Mouse (Mus musculus) lung, embryonic 14.5 days (tissue): ENCODE results near the gene Nmt1. TPM values are rescaled to one million over a fixed set of nuclear protein-coding genes. Genes with fewer than 3 reads are reported as not detected.
A peak's percentile ranks its signal among the peaks of the same experiment; 100 is the strongest.

Experiments
- ATAC-seq: fragments of 200-750 bp; cut with Nextera tagmentation; 2 replicates; pipeline ENCODE4 v1.8.0; 2017; ENCODE audit warnings: mild to moderate bottlenecking, moderate TSS enrichment, moderate library complexity; ENCODE audit not compliant: insufficient read depth
- DNase-seq: peaks from one replicate; pipeline ENCODE4 v3.0.0-alpha.2; 2015
- H3K27ac ChIP-seq: fragments of 300-500 bp; sonication (generic); 2 replicates; pipeline ENCODE4 v1.5.1; 2014; ENCODE audit warnings: low read depth, mild to moderate bottlenecking, moderate library complexity
- H3K27me3 ChIP-seq: fragments of 300-500 bp; sonication (generic); 2 replicates; pipeline ENCODE4 v1.6.1; 2014; ENCODE audit warnings: low read length, control low read depth; ENCODE audit not compliant: insufficient read depth
- H3K36me3 ChIP-seq: fragments of 300-500 bp; sonication (generic); 2 replicates; pipeline ENCODE4 v1.6.1; 2014; ENCODE audit warnings: control low read depth; ENCODE audit not compliant: insufficient read depth
- H3K4me1 ChIP-seq: fragments of 300-500 bp; sonication (generic); 2 replicates; pipeline ENCODE4 v1.6.1; 2014; ENCODE audit warnings: antibody characterized with exemption, control low read depth; ENCODE audit not compliant: insufficient read depth
- H3K4me2 ChIP-seq: fragments of 300-500 bp; sonication (generic); 2 replicates; pipeline ENCODE4 v1.6.1; 2014; ENCODE audit warnings: mild to moderate bottlenecking
- H3K4me3 ChIP-seq: fragments of 300-500 bp; sonication (generic); 2 replicates; pipeline ENCODE4 v1.5.1; 2014; ENCODE audit warnings: low read depth, low read length
- H3K9ac ChIP-seq: fragments of 300-500 bp; sonication (generic); 2 replicates; pipeline ENCODE4 v1.6.1; 2014
- H3K9me3 ChIP-seq: fragments of 300-500 bp; sonication (generic); 2 replicates; pipeline ENCODE4 v1.6.1; 2016; ENCODE audit warnings: low read depth, low read length, control low read depth
- CTCF ChIP-seq: IDR thresholded peaks from 2 replicates; pipeline ENCODE4 v1.5.1; 2016; ENCODE audit warnings: antibody characterized with exemption, low read depth
- WGBS: fragments of 180-500 bp; shearing (Covaris S2); extraction: QIAGEN DNeasy Blood & Tissue Kit; methylation state at CpG from one replicate; pipeline ENCODE4 v1.1.7; 2014; 5-methylcytosine and 5-hydroxymethylcytosine counted together
- polyA plus RNA-seq: library from polyadenylated mRNA; unstranded; fragments of >200 nt; fragmentation: Nextera tagmentation; extraction: Ambion mirVana; gene quantifications from 2 replicates; pipeline ENCODE4 v1.2.1, GENCODE M21; 2014

The Nmt1 gene
- polyA plus RNA-seq, 1 experiment from 2014 or later = 64.4 TPM

GRCm38 (mm10) chr11:103043982-103044381, 16.0 kb downstream of the Nmt1 start:
- WGBS = 95% methylated on average over 3 of the region's 3 CpGs
- ATAC-seq (no peak), DNase-seq (no peak)
- no peak overlapping the region for H3K9ac ChIP-seq
- no peak overlapping the region for H3K4me2 ChIP-seq
- peaks cover 52% of the 10 kb centered on the region for H3K36me3 ChIP-seq
- H3K27ac ChIP-seq = no peak overlapping the region
- no peaks in the 10 kb centered on the region for H3K9me3 ChIP-seq
- no peaks in the 10 kb centered on the region for H3K4me1 ChIP-seq
- H3K4me3 ChIP-seq = no peak overlapping the region
- no peaks in the 10 kb centered on the region for H3K27me3 ChIP-seq
- TF ChIP-seq CTCF = no peak

GRCm38 (mm10) chr11:103046286-103046685, 18.3 kb downstream of the Nmt1 start:
- H3K9me3 ChIP-seq = no peaks in the 10 kb centered on the region
- H3K4me2 ChIP-seq = no peak overlapping the region
- 72% methylated on average over 8 of the region's 8 CpGs for WGBS
- ATAC-seq (no peak), DNase-seq (peak; percentile 14)
- H3K4me1 ChIP-seq = no peaks in the 10 kb centered on the region
- H3K36me3 ChIP-seq = peaks cover 60% of the 10 kb centered on the region
- no peak for TF ChIP-seq CTCF
- H3K9ac ChIP-seq = no peak overlapping the region
- H3K27me3 ChIP-seq = no peaks in the 10 kb centered on the region
- no peak overlapping the region for H3K4me3 ChIP-seq
- no peak overlapping the region for H3K27ac ChIP-seq

GRCm38 (mm10) chr11:103049611-103050010, 21.6 kb downstream of the Nmt1 start:
- no peak for ATAC-seq
- H3K4me2 ChIP-seq = no peak overlapping the region

GRCm38 (mm10) chr11:103050153-103050552, 22.2 kb downstream of the Nmt1 start:
- H3K9ac ChIP-seq = no peak overlapping the region
- H3K4me2 ChIP-seq = no peak overlapping the region
- no peaks in the 10 kb centered on the region for H3K9me3 ChIP-seq
- WGBS = 86% methylated on average over 9 of the region's 9 CpGs
- ATAC-seq (no peak), DNase-seq (no peak)
- no peak overlapping the region for H3K4me3 ChIP-seq
- H3K27ac ChIP-seq = no peak overlapping the region
- no peaks in the 10 kb centered on the region for H3K4me1 ChIP-seq
- no peak for TF ChIP-seq CTCF
- H3K36me3 ChIP-seq = peaks cover 65% of the 10 kb centered on the region
- H3K27me3 ChIP-seq = no peaks in the 10 kb centered on the region

More at GRCm38 (mm10) chr11:103049611-103050010, 21.6 kb downstream of the Nmt1 start:
- H3K9me3 ChIP-seq = no peaks in the 10 kb centered on the region
- WGBS = 87% methylated on average over 5 of the region's 5 CpGs
- no peak for DNase-seq
- no peaks in the 10 kb centered on the region for H3K4me1 ChIP-seq
- no peak overlapping the region for H3K27ac ChIP-seq
- TF ChIP-seq CTCF = no peak
- no peaks in the 10 kb centered on the region for H3K27me3 ChIP-seq
- no peak overlapping the region for H3K9ac ChIP-seq
- peaks cover 68% of the 10 kb centered on the region for H3K36me3 ChIP-seq
- H3K4me3 ChIP-seq = no peak overlapping the region

- ATAC-seq (no peak), DNase-seq (peak; percentile 34)
- no peak overlapping the region for H3K4me3 ChIP-seq
- no peaks in the 10 kb centered on the region for H3K9me3 ChIP-seq
- H3K36me3 ChIP-seq = peaks cover 65% of the 10 kb centered on the region
- no peaks in the 10 kb centered on the region for H3K27me3 ChIP-seq
- 42% methylated on average over 8 of the region's 8 CpGs for WGBS
- H3K4me1 ChIP-seq = no peaks in the 10 kb centered on the region
- no peak overlapping the region for H3K9ac ChIP-seq
- peak overlapping the region; percentile 46; the same call in 1 of the 2 replicates for H3K27ac ChIP-seq
- H3K4me2 ChIP-seq = no peak overlapping the region
- TF ChIP-seq CTCF = no peak
Measured at GRCm38 (mm10) chr11:103051249-103051691, 23.3 kb downstream of the Nmt1 start.

- H3K36me3 ChIP-seq = peaks cover 66% of the 10 kb centered on the region
- H3K4me2 ChIP-seq = no peak overlapping the region
Measured at GRCm38 (mm10) chr11:103052078-103052477, 24.1 kb downstream of the Nmt1 start.

GRCm38 (mm10) chr11:103053191-103054076, 25.4 kb downstream of the Nmt1 start:
- no peak overlapping the region for H3K4me3 ChIP-seq
- no peak overlapping the region for H3K9ac ChIP-seq
- ATAC-seq (no peak), DNase-seq (no peak)
- no peaks in the 10 kb centered on the region for H3K4me1 ChIP-seq
- H3K27ac ChIP-seq = no peak overlapping the region
- no peak overlapping the region for H3K4me2 ChIP-seq
- no peak for TF ChIP-seq CTCF
- H3K9me3 ChIP-seq = no peaks in the 10 kb centered on the region
- H3K36me3 ChIP-seq = peaks cover 74% of the 10 kb centered on the region
- WGBS = 85% methylated on average over 18 of the region's 18 CpGs
- H3K27me3 ChIP-seq = no peaks in the 10 kb centered on the region

More at GRCm38 (mm10) chr11:103052078-103052477, 24.1 kb downstream of the Nmt1 start:
- Histone ChIP-seq H3K4me3 (no peak overlapping the region), H3K27me3 (no peaks in the 10 kb centered on the region), H3K9ac (no peak overlapping the region), H3K9me3 (no peaks in the 10 kb centered on the region), H3K4me1 (no peaks in the 10 kb centered on the region), H3K27ac (no peak overlapping the region; the same call in 1 of the 2 replicates)
- no peak for ATAC-seq
- 88% methylated on average over 6 of the region's 6 CpGs for WGBS
- no peak for TF ChIP-seq CTCF
- no peak for DNase-seq
